Mouse (Mus musculus): ENCODE data around the gene Pde4d. TPM values are rescaled to one million over a fixed set of nuclear protein-coding genes. Genes with fewer than 3 reads are reported as not detected.

The Pde4d gene
- polyA plus RNA-seq, 1 experiment from 2014 or later, result 13.0 TPM

DNA sequence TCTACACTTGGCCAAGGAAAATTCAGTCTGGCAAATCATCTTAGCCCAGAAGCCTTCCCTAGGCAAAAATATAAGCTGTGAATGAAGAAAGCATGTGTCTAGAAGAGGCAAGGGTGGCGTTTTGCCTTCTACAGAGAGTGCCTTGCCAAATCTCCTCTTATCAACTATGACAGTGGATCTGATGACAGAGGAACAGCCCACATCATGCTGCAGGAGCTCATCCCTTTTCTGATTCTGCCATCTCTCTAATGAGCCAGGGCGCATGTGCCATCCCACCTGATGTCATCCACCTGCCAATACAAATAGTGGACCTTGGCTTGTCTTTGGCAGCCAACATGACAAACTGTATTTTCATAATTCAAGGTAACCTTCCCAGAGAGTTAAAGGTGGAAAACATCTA is 1154.3 kb downstream of the Pde4d start:
- no peaks in the 10 kb centered on the region for H3K36me3 ChIP-seq (ENCODE audit: control insufficient read depth, insufficient read depth, low read length)
- DNase-seq (ENCODE audit: low spot score) (no peak), ATAC-seq (ENCODE audit: low FRiP score, low TSS enrichment) (no peak)
- no peaks in the 10 kb centered on the region for H3K4me1 ChIP-seq (replicated peaks; ENCODE audit: control insufficient read depth, insufficient read depth)
- H3K27me3 ChIP-seq (ENCODE audit: control insufficient read depth, insufficient read depth, low read length), result no peaks in the 10 kb centered on the region
- no peak overlapping the region for H3K4me3 ChIP-seq (ENCODE audit: low read depth, low read length)
- TF ChIP-seq EP300 (optimal IDR thresholded peaks at IDR 0.05), result no peak
- TF ChIP-seq CTCF (IDR thresholded peaks at IDR 0.05; ENCODE audit: low read depth), result no peak
- H3K9ac ChIP-seq (ENCODE audit: low read length), result no peak overlapping the region
- no peak overlapping the region for H3K4me2 ChIP-seq (replicated peaks; ENCODE audit: low read depth)
- 83% methylated on average over 2 of the region's 2 CpGs for WGBS
- no peaks in the 10 kb centered on the region for H3K9me3 ChIP-seq (ENCODE audit: control insufficient read depth, low read length)
- no peak overlapping the region for H3K27ac ChIP-seq (replicated peaks)

DNA sequence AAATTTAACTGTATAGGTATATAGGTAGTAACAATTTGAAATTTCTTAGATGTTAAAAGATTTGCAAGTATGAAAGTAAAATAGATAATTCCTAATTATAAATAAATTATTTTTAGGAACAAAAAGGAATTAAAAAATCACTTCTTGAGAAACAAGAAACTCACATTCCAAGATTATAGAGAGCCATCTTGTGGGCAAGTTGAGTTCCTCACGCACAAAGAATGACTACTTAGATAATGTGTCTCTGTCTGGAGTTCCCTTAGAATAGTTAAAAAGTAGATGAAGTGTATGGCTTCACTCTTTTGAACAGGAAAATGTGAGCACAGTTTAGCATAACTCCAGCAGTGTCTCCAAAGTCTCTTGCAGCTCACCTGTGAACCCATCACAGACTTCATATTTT is 1155.4 kb downstream of the Pde4d start:
- H3K9ac ChIP-seq (ENCODE audit: low read length), result no peak overlapping the region
- no peak overlapping the region for H3K4me3 ChIP-seq (ENCODE audit: low read depth, low read length)
- H3K4me1 ChIP-seq (replicated peaks; ENCODE audit: control insufficient read depth, insufficient read depth), result no peaks in the 10 kb centered on the region
- no peaks in the 10 kb centered on the region for H3K36me3 ChIP-seq (ENCODE audit: control insufficient read depth, insufficient read depth, low read length)
- H3K27ac ChIP-seq (replicated peaks), result no peak overlapping the region
- H3K9me3 ChIP-seq (ENCODE audit: control insufficient read depth, low read length), result no peaks in the 10 kb centered on the region
- 59% methylated on average over 1 of the region's 1 CpGs for WGBS
- no peak for DNase-seq (ENCODE audit: low spot score)
- TF ChIP-seq EP300 (optimal IDR thresholded peaks at IDR 0.05) (no peak), CTCF (IDR thresholded peaks at IDR 0.05; ENCODE audit: low read depth) (peak; percentile 55)
- H3K27me3 ChIP-seq (ENCODE audit: control insufficient read depth, insufficient read depth, low read length), result no peaks in the 10 kb centered on the region
- H3K4me2 ChIP-seq (replicated peaks; ENCODE audit: low read depth), result no peak overlapping the region
- no peak for ATAC-seq (ENCODE audit: low FRiP score, low TSS enrichment)

- H3K27ac ChIP-seq (replicated peaks), result no peak overlapping the region
- WGBS, result 68% methylated on average over 9 of the region's 9 CpGs
- H3K36me3 ChIP-seq (ENCODE audit: control insufficient read depth, insufficient read depth, low read length), result no peaks in the 10 kb centered on the region
- H3K9ac ChIP-seq (ENCODE audit: low read length), result no peak overlapping the region
- H3K4me1 ChIP-seq (replicated peaks; ENCODE audit: control insufficient read depth, insufficient read depth), result no peaks in the 10 kb centered on the region
- no peak overlapping the region for H3K4me2 ChIP-seq (replicated peaks; ENCODE audit: low read depth)
- no peaks in the 10 kb centered on the region for H3K27me3 ChIP-seq (ENCODE audit: control insufficient read depth, insufficient read depth, low read length)
- ATAC-seq (ENCODE audit: low FRiP score, low TSS enrichment) (no peak), DNase-seq (ENCODE audit: low spot score) (no peak)
- H3K4me3 ChIP-seq (ENCODE audit: low read depth, low read length), result no peak overlapping the region
- TF ChIP-seq EP300 (optimal IDR thresholded peaks at IDR 0.05) (no peak), CTCF (IDR thresholded peaks at IDR 0.05; ENCODE audit: low read depth) (no peak)
- no peaks in the 10 kb centered on the region for H3K9me3 ChIP-seq (ENCODE audit: control insufficient read depth, low read length)
Observed at GRCm38 (mm10) chr13:109609106-109609804, 1159.5 kb downstream of the Pde4d start.

GRCm38 (mm10) chr13:109609805-109610187 is 1160.0 kb downstream of the Pde4d start:
- TF ChIP-seq CTCF (IDR thresholded peaks at IDR 0.05; ENCODE audit: low read depth) (peak; percentile 88), EP300 (optimal IDR thresholded peaks at IDR 0.05) (no peak)
- H3K9me3 ChIP-seq (ENCODE audit: control insufficient read depth, low read length), result no peaks in the 10 kb centered on the region
- ATAC-seq (ENCODE audit: low FRiP score, low TSS enrichment) (no peak), DNase-seq (ENCODE audit: low spot score) (peak; percentile 53)
- no peak overlapping the region for H3K4me2 ChIP-seq (replicated peaks; ENCODE audit: low read depth)
- no peaks in the 10 kb centered on the region for H3K27me3 ChIP-seq (ENCODE audit: control insufficient read depth, insufficient read depth, low read length)
- H3K36me3 ChIP-seq (ENCODE audit: control insufficient read depth, insufficient read depth, low read length), result no peaks in the 10 kb centered on the region
- no peak overlapping the region for H3K27ac ChIP-seq (replicated peaks)
- no peak overlapping the region for H3K4me3 ChIP-seq (ENCODE audit: low read depth, low read length)
- no peaks in the 10 kb centered on the region for H3K4me1 ChIP-seq (replicated peaks; ENCODE audit: control insufficient read depth, insufficient read depth)
- 25% methylated on average over 3 of the region's 3 CpGs for WGBS
- no peak overlapping the region for H3K9ac ChIP-seq (ENCODE audit: low read length)

DNA sequence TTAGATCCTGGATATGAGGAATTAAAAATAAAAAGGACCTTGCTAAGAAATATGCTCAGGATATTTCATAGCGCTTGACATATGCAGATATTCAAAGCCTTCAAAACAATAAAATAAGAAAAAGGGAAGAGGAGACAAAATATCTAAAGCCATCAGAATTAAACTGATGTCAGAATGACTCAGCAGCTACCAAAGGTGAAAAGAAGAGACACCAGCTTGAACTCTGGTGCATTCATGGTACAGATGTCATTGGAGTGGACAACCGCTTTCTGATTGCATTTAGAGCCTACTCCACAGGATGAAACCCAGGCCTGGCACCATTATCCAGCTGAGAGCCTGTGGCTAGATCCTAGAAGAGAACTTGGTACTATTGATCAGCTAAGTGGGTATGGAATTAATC is 1161.0 kb downstream of the Pde4d start:
- WGBS, result 99% methylated on average over 2 of the region's 2 CpGs
- no peaks in the 10 kb centered on the region for H3K9me3 ChIP-seq (ENCODE audit: control insufficient read depth, low read length)
- H3K36me3 ChIP-seq (ENCODE audit: control insufficient read depth, insufficient read depth, low read length), result no peaks in the 10 kb centered on the region
- no peaks in the 10 kb centered on the region for H3K4me1 ChIP-seq (replicated peaks; ENCODE audit: control insufficient read depth, insufficient read depth)
- H3K4me2 ChIP-seq (replicated peaks; ENCODE audit: low read depth), result no peak overlapping the region
- no peak overlapping the region for H3K4me3 ChIP-seq (ENCODE audit: low read depth, low read length)
- no peak for TF ChIP-seq CTCF (IDR thresholded peaks at IDR 0.05; ENCODE audit: low read depth)
- H3K9ac ChIP-seq (ENCODE audit: low read length), result no peak overlapping the region
- H3K27me3 ChIP-seq (ENCODE audit: control insufficient read depth, insufficient read depth, low read length), result no peaks in the 10 kb centered on the region
- no peak overlapping the region for H3K27ac ChIP-seq (replicated peaks)
- DNase-seq (ENCODE audit: low spot score), result no peak
- no peak for ATAC-seq (ENCODE audit: low FRiP score, low TSS enrichment)

DNA sequence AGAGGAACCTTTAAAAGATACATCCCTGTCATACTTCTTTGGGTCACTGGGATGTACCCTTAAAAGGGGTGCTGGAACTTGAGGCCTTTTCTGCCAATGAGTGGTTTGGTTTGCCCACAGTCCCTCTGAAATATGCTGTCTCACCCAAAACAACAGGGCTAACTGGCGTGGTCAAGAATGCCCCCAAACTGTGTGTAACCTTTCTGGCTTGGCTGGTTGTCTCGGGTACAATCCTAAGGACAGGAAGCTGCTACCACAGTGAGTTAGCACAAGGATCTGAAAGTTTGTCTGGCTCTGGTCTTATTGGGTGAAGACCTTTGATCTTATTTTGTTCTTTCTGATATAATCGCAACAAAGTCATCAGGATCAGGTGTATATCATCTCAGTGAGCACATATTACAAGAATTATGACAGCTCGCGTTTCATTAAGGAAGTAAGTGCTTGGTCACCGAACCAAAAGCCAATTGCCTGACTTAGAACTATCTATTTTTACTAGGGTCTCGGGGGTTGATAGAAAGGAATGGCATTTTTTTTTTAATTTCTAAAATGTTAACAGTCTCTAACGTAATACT is 1165.6 kb downstream of the Pde4d start:
- Histone ChIP-seq H3K4me2 (replicated peaks; ENCODE audit: low read depth) (no peak overlapping the region), H3K27ac (replicated peaks) (no peak overlapping the region), H3K4me3 (ENCODE audit: low read depth, low read length) (no peak overlapping the region), H3K9me3 (ENCODE audit: control insufficient read depth, low read length) (no peaks in the 10 kb centered on the region), H3K27me3 (ENCODE audit: control insufficient read depth, insufficient read depth, low read length) (no peaks in the 10 kb centered on the region), H3K4me1 (replicated peaks; ENCODE audit: control insufficient read depth, insufficient read depth) (no peaks in the 10 kb centered on the region), H3K9ac (ENCODE audit: low read length) (no peak overlapping the region), H3K36me3 (ENCODE audit: control insufficient read depth, insufficient read depth, low read length) (no peaks in the 10 kb centered on the region)
- TF ChIP-seq EP300 (optimal IDR thresholded peaks at IDR 0.05) (no peak), CTCF (IDR thresholded peaks at IDR 0.05; ENCODE audit: low read depth) (no peak)
- ATAC-seq (ENCODE audit: low FRiP score, low TSS enrichment), result no peak
- no peak for DNase-seq (ENCODE audit: low spot score)
- 66% methylated on average over 8 of the region's 8 CpGs for WGBS

Measured in stomach, postnatal 0 days (tissue).